Mouse (Mus musculus) midbrain, embryonic 15.5 days (tissue): ENCODE measurements around the gene 3425401B19Rik. TPM values are rescaled to one million over a fixed set of nuclear protein-coding genes. Genes with fewer than 3 reads are reported as not detected.

Experiments used
- ATAC-seq: fragments of 200-750 bp; cut with Nextera tagmentation; replicated peaks from 2 replicates; pipeline ENCODE4 v1.8.0; 2017; ENCODE audit warnings: moderate TSS enrichment
- H3K27ac ChIP-seq: fragments of 300-500 bp; sonication (generic); 2 replicates; pipeline ENCODE4 v1.5.1; 2015; ENCODE audit warnings: mild to moderate bottlenecking, inconsistent platforms
- H3K27me3 ChIP-seq: fragments of 300-500 bp; sonication (generic); replicated peaks from 2 replicates; pipeline ENCODE4 v1.6.1; 2015; ENCODE audit warnings: inconsistent platforms
- H3K36me3 ChIP-seq: fragments of 300-500 bp; sonication (generic); replicated peaks from 2 replicates; pipeline ENCODE4 v1.6.1; 2015; ENCODE audit warnings: inconsistent platforms
- H3K4me1 ChIP-seq: fragments of 300-500 bp; sonication (generic); 2 replicates; pipeline ENCODE4 v1.6.1; 2015; ENCODE audit warnings: inconsistent platforms
- H3K4me2 ChIP-seq: fragments of 300-500 bp; sonication (generic); 2 replicates; pipeline ENCODE4 v1.6.1; 2015; ENCODE audit warnings: inconsistent platforms, mild to moderate bottlenecking, moderate library complexity
- H3K4me3 ChIP-seq: fragments of 300-500 bp; sonication (generic); 2 replicates; pipeline ENCODE4 v1.5.1; 2015; ENCODE audit warnings: mild to moderate bottlenecking, inconsistent platforms
- H3K9ac ChIP-seq: fragments of 300-500 bp; sonication (generic); 2 replicates; pipeline ENCODE4 v1.6.1; 2015; ENCODE audit warnings: mild to moderate bottlenecking, inconsistent platforms
- H3K9me3 ChIP-seq: fragments of 300-500 bp; sonication (generic); 2 replicates; pipeline ENCODE4 v1.6.1; 2016; ENCODE audit warnings: inconsistent platforms
- WGBS: fragments of 180-500 bp; shearing (Covaris S2); methylation state at CpG from one replicate; pipeline ENCODE4 v1.1.7; 2015; ENCODE audit warnings: mixed read lengths; 5-methylcytosine and 5-hydroxymethylcytosine counted together
- polyA plus RNA-seq: library from polyadenylated mRNA; unstranded; fragments of >200 nt; fragmentation: Nextera tagmentation; extraction: Ambion mirVana; gene quantifications from 2 replicates; pipeline ENCODE4 v1.2.1, GENCODE M21; 2015

3425401B19Rik gene
- polyA plus RNA-seq, 1 experiment from 2014 or later, result not detected

DNA sequence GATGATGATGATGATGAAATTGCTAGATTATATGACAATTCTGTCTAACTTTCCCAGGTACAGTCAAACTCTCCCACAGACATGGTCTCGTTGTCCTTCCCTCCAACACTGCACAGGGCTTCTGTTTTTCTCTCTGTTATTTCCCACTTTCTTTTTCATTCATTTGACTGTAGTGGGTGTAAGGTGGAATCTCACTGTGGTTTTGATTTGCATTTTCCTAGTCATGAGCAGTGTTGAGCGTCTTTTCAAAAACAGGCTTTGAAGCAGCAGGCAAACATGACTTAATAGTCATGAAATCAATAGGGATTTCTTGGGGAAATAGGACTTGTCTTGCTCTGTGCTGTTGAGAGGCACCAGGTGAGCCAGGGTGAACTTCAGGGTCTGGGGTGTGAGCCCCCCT lies 11.3 kb upstream of the 3425401B19Rik start:
- no peak for ATAC-seq

DNA sequence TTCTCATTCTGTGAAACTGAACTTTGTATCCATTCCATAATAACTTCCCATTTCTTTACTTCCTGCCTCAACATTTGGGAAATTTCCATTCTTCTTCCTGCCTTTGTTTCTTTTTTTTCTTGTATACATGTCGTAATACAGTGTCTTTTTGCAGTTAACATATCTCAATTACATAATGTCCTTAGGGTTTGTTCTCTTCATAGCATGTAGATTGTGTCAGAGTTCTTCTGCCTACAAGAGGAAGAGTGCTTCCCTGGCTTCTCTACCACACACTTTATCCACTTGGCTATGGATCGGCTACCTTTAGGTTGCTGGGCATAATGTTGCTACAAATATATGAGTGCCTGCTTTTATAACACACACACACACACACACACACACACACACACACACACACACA lies 10.8 kb upstream of the 3425401B19Rik start:
- Histone ChIP-seq H3K27me3 (no peaks in the 10 kb centered on the region), H3K4me1 (no peaks in the 10 kb centered on the region), H3K27ac (no peak overlapping the region), H3K4me2 (no peak overlapping the region), H3K36me3 (no peaks in the 10 kb centered on the region), H3K4me3 (no peak overlapping the region), H3K9me3 (no peaks in the 10 kb centered on the region), H3K9ac (no peak overlapping the region)
- no peak for ATAC-seq
- 88% methylated on average over 2 of the region's 2 CpGs for WGBS

More for the DNA sequence above, 11.3 kb upstream of the 3425401B19Rik start:
- Histone ChIP-seq H3K27ac (no peak overlapping the region), H3K4me2 (no peak overlapping the region), H3K4me3 (no peak overlapping the region), H3K9me3 (no peaks in the 10 kb centered on the region), H3K9ac (no peak overlapping the region), H3K27me3 (no peaks in the 10 kb centered on the region), H3K36me3 (no peaks in the 10 kb centered on the region), H3K4me1 (no peaks in the 10 kb centered on the region)
- 83% methylated on average over 2 of the region's 2 CpGs for WGBS

DNA sequence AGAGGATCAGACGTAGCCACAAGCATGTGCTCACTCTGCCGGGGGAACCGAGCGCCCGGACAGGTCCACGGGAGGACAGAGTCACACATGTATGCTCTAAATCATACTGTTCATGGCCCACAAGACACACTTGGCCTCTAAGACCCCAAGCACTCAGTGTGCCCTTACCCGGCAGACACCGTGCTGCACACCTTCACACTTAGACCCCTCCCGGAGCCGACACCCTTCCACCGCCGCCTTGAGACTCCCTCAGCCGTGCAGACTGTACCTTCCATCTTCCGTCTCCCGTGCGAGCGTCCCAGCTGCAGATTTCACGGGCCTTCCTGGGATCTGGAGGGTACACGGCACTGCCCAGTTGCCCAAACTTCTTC lies 373 bp downstream of the 3425401B19Rik start:
- WGBS, result 89% methylated on average over 19 of the region's 19 CpGs
- Histone ChIP-seq H3K4me2 (no peak overlapping the region), H3K27ac (no peak overlapping the region), H3K4me1 (peaks cover 14% of the 10 kb centered on the region), H3K4me3 (no peak overlapping the region), H3K9me3 (no peaks in the 10 kb centered on the region), H3K36me3 (no peaks in the 10 kb centered on the region), H3K27me3 (no peaks in the 10 kb centered on the region), H3K9ac (no peak overlapping the region)
- ATAC-seq, result 0 out of 2 replicates have a peak, but pooled peaks have one; percentile 14

DNA sequence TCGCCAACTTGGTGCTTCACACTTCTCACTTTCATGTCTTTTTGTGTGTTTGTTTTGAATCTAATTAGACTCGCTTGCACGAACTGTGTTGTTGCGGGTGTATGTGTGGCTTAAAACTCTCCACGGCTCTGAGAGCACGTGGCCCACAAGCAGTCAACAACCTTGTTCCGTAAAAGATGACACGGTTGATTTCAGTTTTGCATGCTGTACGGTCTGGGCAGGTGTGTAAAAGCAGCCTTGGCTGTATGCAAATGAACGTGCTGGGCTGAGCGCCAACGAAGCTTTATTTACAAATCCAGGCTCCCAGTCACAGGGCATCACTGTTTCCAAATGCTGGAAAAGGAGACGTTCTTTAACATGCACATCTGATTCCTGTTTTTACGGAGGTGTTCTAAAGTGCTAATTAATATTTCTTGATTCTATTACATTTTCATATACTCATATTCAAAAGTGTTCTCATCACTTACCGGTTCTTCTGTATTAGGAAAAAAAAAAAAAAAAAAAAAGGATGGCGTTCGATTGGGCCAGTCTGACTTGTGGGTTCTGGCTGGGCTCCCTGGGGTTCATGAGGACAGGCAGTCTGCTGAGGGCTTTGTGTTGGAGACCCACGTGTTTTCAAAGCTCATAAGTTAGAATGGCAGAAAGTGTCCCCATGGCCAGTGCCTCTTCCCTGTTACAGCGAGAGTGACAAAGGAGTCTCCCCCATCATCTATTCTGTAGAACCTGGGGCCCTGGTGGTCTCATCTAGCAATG lies 935 bp downstream of the 3425401B19Rik start:
- no peaks in the 10 kb centered on the region for H3K36me3 ChIP-seq
- WGBS, result 33% methylated on average over 19 of the region's 19 CpGs
- peak; percentile 82 for ATAC-seq
- no peak overlapping the region for H3K4me3 ChIP-seq
- peak overlapping the region; percentile 37 for H3K4me2 ChIP-seq
- H3K4me1 ChIP-seq, result peaks cover 14% of the 10 kb centered on the region
- no peaks in the 10 kb centered on the region for H3K9me3 ChIP-seq
- no peaks in the 10 kb centered on the region for H3K27me3 ChIP-seq
- no peak overlapping the region for H3K9ac ChIP-seq
- H3K27ac ChIP-seq, result 0 out of 2 replicates have a peak overlapping the region, but pooled peaks have one; percentile 18

DNA sequence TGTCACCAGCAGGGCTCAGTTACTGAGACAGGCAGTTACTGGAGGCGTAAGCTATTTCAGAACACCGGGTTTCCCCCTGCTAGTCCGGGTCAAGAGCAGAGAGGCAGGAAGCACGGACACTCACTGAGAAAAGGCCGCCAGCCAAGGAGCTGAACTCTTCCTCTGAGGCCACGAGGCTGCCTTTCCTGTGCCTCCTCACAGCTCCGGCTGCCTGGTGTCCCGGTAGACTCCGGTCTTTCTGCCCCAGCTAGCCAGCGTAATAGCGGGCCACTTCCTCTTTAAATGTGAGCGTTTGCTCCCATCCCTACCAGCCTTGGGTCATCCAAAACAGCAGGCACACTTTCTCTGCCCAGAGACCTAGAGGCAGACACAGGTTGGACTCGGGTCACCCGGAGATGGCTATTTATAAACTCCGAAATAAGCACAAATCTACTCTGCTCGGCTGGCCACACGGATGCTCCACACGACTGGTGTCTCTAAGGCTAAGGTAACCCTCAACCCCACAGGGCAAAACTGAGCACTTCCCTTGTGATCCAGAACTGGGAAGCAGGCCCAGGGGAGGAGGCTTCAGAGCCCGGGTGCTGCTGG lies 1.7 kb downstream of the 3425401B19Rik start:
- Histone ChIP-seq H3K27ac (0 out of 2 replicates have a peak overlapping the region, but pooled peaks have one; percentile 18), H3K9me3 (no peaks in the 10 kb centered on the region), H3K4me2 (peak overlapping the region; percentile 37; the same call in 1 of the 2 replicates), H3K4me3 (no peak overlapping the region), H3K9ac (no peak overlapping the region), H3K4me1 (peaks cover 14% of the 10 kb centered on the region), H3K36me3 (no peaks in the 10 kb centered on the region), H3K27me3 (no peaks in the 10 kb centered on the region)
- 62% methylated on average over 19 of the region's 19 CpGs for WGBS
- 0 out of 2 replicates have a peak, but pooled peaks have one; percentile 58 for ATAC-seq

DNA sequence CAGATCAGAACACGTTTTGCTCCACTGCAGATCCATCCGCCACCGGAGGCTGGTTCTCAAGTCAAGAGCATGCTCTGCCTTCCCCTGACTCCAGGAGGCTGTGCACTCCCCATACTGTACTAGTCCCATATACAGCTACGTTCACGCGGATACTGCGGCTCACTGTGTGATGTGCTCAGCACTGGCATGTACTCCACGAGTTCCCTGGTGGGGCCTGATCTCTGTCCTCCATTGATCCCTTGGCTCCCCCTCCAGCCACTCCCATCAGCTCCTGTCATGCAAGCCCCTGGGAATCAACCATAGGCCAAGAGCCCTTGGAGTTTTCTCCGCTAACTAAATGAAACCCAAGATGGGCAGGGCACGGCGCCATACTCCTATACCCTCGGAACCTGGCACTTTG lies 2.6 kb downstream of the 3425401B19Rik start:
- Histone ChIP-seq H3K27me3 (no peaks in the 10 kb centered on the region), H3K36me3 (no peaks in the 10 kb centered on the region), H3K27ac (no peak overlapping the region), H3K4me2 (no peak overlapping the region), H3K9ac (no peak overlapping the region), H3K4me3 (no peak overlapping the region), H3K9me3 (no peaks in the 10 kb centered on the region), H3K4me1 (peaks cover 14% of the 10 kb centered on the region)
- no peak for ATAC-seq
- 93% methylated on average over 12 of the region's 12 CpGs for WGBS

DNA sequence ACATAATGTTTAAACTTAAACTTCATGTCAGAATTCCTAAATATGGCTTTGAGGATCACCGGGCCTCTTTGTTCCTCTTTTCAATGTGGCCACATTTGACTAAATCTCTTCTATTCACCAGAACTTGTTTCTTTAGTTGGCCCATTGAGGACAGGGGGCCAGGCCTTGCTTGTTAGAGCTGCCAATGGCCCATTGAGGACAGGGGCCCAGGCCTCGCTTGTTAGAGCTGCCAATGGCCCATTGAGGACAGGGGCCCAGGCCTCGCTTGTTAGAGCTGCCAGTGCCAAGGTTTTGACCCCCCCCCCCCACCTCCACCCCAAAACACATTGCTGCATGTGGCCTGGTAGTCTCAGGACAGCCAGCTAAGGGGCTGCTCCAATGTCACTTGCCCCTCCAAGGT lies 3.5 kb downstream of the 3425401B19Rik start:
- H3K4me1 ChIP-seq, result peaks cover 14% of the 10 kb centered on the region
- no peak overlapping the region for H3K27ac ChIP-seq
- no peaks in the 10 kb centered on the region for H3K36me3 ChIP-seq
- no peaks in the 10 kb centered on the region for H3K9me3 ChIP-seq
- no peak overlapping the region for H3K4me2 ChIP-seq
- no peak for ATAC-seq
- H3K27me3 ChIP-seq, result no peaks in the 10 kb centered on the region
- 48% methylated on average over 3 of the region's 3 CpGs for WGBS
- H3K4me3 ChIP-seq, result no peak overlapping the region
- H3K9ac ChIP-seq, result no peak overlapping the region

DNA sequence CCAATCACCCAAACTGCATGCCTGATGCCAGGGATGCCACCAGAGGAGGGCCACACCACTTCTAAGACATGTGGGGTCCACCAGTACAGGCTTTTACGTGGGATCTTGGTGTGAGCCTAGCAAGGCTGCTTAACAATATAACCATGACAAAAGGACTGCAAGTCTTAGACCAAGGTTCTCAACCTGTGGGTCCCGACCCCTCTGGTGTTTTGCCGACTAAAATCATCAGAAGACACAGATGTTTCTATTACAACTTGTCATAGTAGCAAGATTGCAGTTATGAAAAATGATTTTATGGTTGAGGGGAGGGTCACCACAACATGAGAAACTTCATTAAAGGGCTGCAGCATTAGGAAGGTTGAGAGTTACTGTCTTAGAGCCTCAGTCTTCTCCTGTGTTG lies 6.5 kb downstream of the 3425401B19Rik start:
- H3K4me3 ChIP-seq, result no peak overlapping the region
- no peaks in the 10 kb centered on the region for H3K27me3 ChIP-seq
- H3K4me2 ChIP-seq, result no peak overlapping the region
- no peak overlapping the region for H3K27ac ChIP-seq
- WGBS, result 74% methylated on average over 3 of the region's 3 CpGs
- H3K36me3 ChIP-seq, result no peaks in the 10 kb centered on the region
- ATAC-seq, result no peak
- no peak overlapping the region for H3K9ac ChIP-seq
- H3K9me3 ChIP-seq, result no peaks in the 10 kb centered on the region
- H3K4me1 ChIP-seq, result peaks cover 5% of the 10 kb centered on the region

DNA sequence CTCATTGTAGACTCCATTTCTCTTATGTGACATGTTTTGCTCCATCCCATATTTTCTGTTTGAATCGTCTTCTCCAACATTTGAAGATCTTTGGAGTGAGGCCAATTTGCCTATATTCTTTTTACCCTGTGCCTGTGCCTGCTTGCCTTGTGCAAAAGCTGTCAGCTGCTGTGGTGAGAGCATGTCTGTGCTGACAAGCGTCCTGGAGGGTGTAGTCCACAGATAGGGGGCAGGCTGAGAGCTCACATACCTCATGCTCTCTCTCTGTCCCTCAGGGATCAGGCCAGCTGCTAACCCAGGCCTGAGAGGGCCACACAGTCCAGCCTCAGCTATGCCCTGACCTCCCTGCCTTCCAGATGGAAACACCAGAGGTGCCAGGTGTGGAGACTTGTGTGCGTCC lies 11.9 kb downstream of the 3425401B19Rik start:
- H3K27me3 ChIP-seq, result no peaks in the 10 kb centered on the region
- no peaks in the 10 kb centered on the region for H3K9me3 ChIP-seq
- no peak overlapping the region for H3K4me2 ChIP-seq
- no peak for ATAC-seq
- no peak overlapping the region for H3K4me3 ChIP-seq
- no peak overlapping the region for H3K27ac ChIP-seq
- no peaks in the 10 kb centered on the region for H3K36me3 ChIP-seq
- H3K9ac ChIP-seq, result no peak overlapping the region
- no peaks in the 10 kb centered on the region for H3K4me1 ChIP-seq
- 60% methylated on average over 3 of the region's 3 CpGs for WGBS

DNA sequence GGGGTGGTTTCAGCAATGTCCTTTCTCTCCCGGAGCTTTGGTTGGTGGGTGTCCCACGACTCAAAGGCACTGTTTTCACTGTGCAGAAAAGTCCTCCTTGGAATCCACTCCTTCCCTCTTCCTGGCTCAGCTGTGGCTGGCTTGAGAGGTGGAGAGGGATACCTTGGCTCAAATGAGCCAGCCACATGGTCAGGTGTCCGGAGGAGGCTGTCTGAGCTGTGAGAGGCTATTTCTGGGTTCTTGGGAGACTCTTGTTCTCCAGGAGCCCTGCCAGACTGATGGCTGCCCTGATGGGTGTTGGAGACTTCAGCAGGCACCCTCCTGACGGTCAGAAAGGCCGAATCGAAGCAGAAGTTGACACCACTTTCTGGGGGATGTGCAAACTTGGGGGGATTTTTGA lies 22.0 kb downstream of the 3425401B19Rik start:
- Histone ChIP-seq H3K27ac (no peak overlapping the region), H3K9ac (no peak overlapping the region), H3K9me3 (no peaks in the 10 kb centered on the region), H3K27me3 (no peaks in the 10 kb centered on the region), H3K4me3 (no peak overlapping the region), H3K4me2 (no peak overlapping the region), H3K36me3 (no peaks in the 10 kb centered on the region), H3K4me1 (no peaks in the 10 kb centered on the region)
- no peak for ATAC-seq
- WGBS, result 90% methylated on average over 6 of the region's 6 CpGs

DNA sequence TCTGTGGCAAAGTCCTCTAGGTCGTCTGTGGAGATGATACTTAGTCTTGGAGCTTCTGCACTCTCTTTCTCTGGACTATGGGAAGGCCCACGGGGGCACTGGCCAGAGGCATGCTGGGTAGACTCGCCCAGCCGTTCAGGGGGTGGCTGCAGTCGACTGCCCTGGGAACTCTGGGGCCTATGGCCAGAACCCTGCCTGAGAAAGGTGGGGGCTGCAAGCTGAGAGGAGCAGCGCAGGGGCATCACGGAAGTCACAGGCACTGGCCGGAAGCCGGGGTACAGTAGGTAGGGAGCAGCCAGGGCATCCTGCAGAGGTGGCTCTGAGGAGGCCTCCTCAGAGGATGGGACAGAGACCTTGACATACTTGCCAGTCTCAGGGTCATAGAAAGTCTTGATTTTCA lies 25.3 kb downstream of the 3425401B19Rik start:
- Histone ChIP-seq H3K36me3 (no peaks in the 10 kb centered on the region), H3K9ac (no peak overlapping the region), H3K27ac (no peak overlapping the region), H3K27me3 (no peaks in the 10 kb centered on the region), H3K4me3 (no peak overlapping the region), H3K9me3 (no peaks in the 10 kb centered on the region), H3K4me1 (no peaks in the 10 kb centered on the region), H3K4me2 (no peak overlapping the region)
- 76% methylated on average over 9 of the region's 9 CpGs for WGBS
- no peak for ATAC-seq

DNA sequence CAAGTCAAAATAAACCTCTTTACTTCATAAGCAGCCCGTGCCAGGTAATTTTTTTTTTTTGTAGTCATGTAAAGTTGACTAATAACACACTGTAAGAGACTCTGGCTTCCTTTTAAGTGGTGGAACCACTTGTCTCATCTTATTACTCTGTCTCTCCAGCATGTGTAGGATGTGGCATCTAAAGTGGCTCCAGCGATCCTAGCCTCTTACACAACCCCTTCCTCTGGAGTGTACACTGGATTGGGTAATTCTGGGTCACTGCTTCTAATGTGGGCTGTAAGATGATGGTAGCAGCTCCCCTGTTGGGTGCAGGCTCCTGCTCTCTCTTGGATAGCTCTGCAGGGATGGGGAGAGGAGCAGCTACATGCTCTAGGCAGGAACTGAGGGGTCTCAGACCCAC lies 46.6 kb downstream of the 3425401B19Rik start:
- H3K4me2 ChIP-seq, result no peak overlapping the region
- 86% methylated on average over 2 of the region's 2 CpGs for WGBS
- H3K4me3 ChIP-seq, result no peak overlapping the region
- H3K4me1 ChIP-seq, result no peaks in the 10 kb centered on the region
- ATAC-seq, result no peak
- no peaks in the 10 kb centered on the region for H3K27me3 ChIP-seq
- no peak overlapping the region for H3K27ac ChIP-seq
- no peaks in the 10 kb centered on the region for H3K36me3 ChIP-seq
- no peaks in the 10 kb centered on the region for H3K9me3 ChIP-seq
- H3K9ac ChIP-seq, result no peak overlapping the region
